Mouse (Mus musculus) myocyte (in vitro differentiated cells): ENCODE measurements around the gene Sowaha.

Experiments
- CEBPB ChIP-seq: IDR thresholded peaks from 2 replicates; pipeline ENCODE4 v1.6.1; 2011; ENCODE audit warnings: mild to moderate bottlenecking, moderate library complexity; ENCODE audit not compliant: poor library complexity, insufficient read depth, severe bottlenecking
- MAX ChIP-seq: IDR thresholded peaks from one replicate; pipeline ENCODE4 v1.6.1; 2011; ENCODE audit warnings: low read depth, mild to moderate bottlenecking, control low read depth
- POLR2A ChIP-seq: IDR thresholded peaks from one replicate; pipeline ENCODE4 v1.6.1; 2011; ENCODE audit warnings: low read depth, mild to moderate bottlenecking, control low read depth, moderate library complexity; ENCODE audit not compliant: insufficient read length
- POLR2AphosphoS2 ChIP-seq: IDR thresholded peaks from one replicate; pipeline ENCODE4 v1.6.1; 2011; ENCODE audit warnings: low read depth, control low read depth; ENCODE audit not compliant: insufficient read length
- SRF ChIP-seq: IDR thresholded peaks from one replicate; pipeline ENCODE4 v1.6.1; 2011; ENCODE audit warnings: low read depth; ENCODE audit not compliant: control insufficient read depth, insufficient read length
- TCF12 ChIP-seq: IDR thresholded peaks from one replicate; pipeline ENCODE4 v1.6.1; 2011; ENCODE audit warnings: mild to moderate bottlenecking, control low read depth; ENCODE audit not compliant: poor library complexity, insufficient read depth, severe bottlenecking
- TCF3 ChIP-seq: IDR thresholded peaks from one replicate; pipeline ENCODE4 v1.6.1; 2011; ENCODE audit warnings: low read depth, control low read depth; ENCODE audit not compliant: insufficient read length

GRCm38 (mm10) chr11:53521821-53522131 lies 41.7 kb upstream of the Sowaha start:
- no peak for TF ChIP-seq SRF
- no peak for TF ChIP-seq POLR2A
- no peak for TF ChIP-seq POLR2AphosphoS2
- no peak for TF ChIP-seq MAX
- TF ChIP-seq TCF3 = no peak
- TF ChIP-seq TCF12 = no peak
- no peak for TF ChIP-seq CEBPB
